Mouse (Mus musculus): ENCODE data around the gene Mafk. TPM values are rescaled to one million over a fixed set of nuclear protein-coding genes. Genes with fewer than 3 reads are reported as not detected.

The Mafk gene
- total RNA-seq, 2 experiments from 2014 or later = 37.3 to 39.7 TPM

GRCm38 (mm10) chr5:139818056-139818455 lies 26.7 kb downstream of the Mafk start:
- DNase-seq = no peak

GRCm38 (mm10) chr5:139818801-139819200 lies 27.5 kb downstream of the Mafk start:
- peak in 1 of 2 experiments; percentile 60 for DNase-seq

- no peak for DNase-seq
Observed at GRCm38 (mm10) chr5:139819538-139820181, 28.3 kb downstream of the Mafk start, which contains the start of gene Tmem184a. Gene Tmem184a, minus strand, starts transcription at chr5:139819917.

- no peak for DNase-seq
Observed at GRCm38 (mm10) chr5:139821466-139822459, 30.4 kb downstream of the Mafk start.

DNA sequence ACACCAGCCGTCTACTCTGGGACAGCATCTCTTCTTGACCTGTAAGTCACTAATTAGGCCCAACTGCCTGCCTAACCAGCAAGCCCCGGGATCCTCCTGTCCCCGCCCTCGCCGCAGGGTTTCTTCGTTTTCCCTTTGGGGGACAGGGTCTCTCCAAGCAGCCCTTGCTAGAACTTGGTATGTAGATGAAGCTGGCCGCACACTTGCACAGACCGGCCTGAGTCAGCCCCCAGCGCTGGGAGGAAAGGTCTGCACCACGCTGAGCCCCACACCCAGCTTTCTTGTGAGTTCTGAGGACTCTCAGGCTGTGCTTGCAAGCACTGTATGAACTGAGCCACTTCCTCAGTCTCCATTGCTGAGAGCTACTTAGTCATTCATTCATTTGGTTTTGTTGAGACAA lies 33.2 kb downstream of the Mafk start:
- no peak for DNase-seq

- no peak for DNase-seq
Observed at GRCm38 (mm10) chr5:139825947-139826346, 34.6 kb downstream of the Mafk start.

DNA sequence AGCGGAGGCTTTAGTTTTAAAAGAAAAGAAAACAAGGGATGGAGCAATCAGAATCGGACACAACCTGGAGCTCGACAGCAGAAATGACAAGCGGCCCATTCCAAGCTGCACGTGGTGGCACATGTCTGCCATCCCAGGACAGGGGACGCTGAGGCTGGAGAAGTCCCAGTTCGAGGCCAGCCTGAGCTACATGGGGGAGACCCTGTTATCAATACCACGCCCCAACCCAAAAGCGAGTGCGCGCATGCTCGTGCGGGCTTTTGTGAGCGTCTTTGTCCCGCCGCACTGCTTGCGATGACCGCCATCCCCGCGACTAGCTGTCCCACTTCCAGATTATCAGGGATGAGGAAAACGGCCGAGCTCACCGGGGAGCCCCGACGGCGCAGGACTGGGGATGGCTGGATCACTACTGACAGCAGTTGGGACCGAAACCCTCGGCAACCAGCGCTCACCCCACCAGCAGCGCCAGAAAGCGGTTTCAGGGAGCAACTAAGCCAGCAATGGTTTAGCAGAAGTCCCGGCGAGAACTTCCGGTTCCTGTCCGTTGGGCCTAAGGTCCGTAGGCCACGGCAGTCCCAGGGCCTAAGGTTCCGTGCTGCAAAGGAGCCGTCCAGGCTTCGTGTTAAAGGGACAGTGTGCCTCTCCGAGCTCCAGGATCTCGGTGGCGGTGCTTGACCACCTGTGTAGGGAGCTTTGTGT lies 35.2 kb downstream of the Mafk start, which contains the start of the genes Gm26938 and Psmg3:
Gm26938 (minus strand) TSS at position 51 of the 699 bp plus-strand sequence.
Psmg3 (minus strand) TSS at position 529 of the 699 bp plus-strand sequence.
- peak; percentile 89 to 98 for DNase-seq

- no peak for DNase-seq
Observed at GRCm38 (mm10) chr5:139827593-139827992, 36.3 kb downstream of the Mafk start.

DNA sequence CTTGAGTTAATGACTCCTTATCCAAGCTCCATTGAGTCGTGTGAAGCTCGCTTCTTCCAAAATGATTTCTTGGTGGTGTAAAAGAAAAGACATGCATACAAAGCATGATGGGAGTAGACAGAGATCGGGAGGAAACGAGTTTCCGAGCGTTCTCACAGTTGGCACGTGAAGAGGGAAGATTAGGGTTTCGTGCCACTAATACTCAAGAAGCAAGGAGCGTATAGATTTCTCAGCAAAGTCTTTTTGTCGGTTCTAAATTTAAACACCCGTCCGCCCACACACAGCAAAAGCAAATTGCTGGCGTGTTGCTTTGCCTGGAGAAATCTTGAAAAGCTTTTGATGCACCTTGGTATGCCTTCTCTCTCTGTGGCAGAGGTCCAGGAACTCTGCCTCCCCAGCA lies 38.1 kb downstream of the Mafk start:
- DNase-seq = no peak

GRCm38 (mm10) chr5:139830734-139831133 lies 39.4 kb downstream of the Mafk start:
- DNase-seq = peak in 1 of 2 experiments; percentile 22

- no peak for DNase-seq
Observed at GRCm38 (mm10) chr5:139832125-139832524, 40.8 kb downstream of the Mafk start.

GRCm38 (mm10) chr5:139835706-139836105 lies 44.4 kb downstream of the Mafk start:
- DNase-seq = no peak

GRCm38 (mm10) chr5:139838476-139838892 lies 47.2 kb downstream of the Mafk start:
- DNase-seq = peak; percentile 35 to 87

GRCm38 (mm10) chr5:139839142-139839541 lies 47.8 kb downstream of the Mafk start:
- DNase-seq = no peak

DNA sequence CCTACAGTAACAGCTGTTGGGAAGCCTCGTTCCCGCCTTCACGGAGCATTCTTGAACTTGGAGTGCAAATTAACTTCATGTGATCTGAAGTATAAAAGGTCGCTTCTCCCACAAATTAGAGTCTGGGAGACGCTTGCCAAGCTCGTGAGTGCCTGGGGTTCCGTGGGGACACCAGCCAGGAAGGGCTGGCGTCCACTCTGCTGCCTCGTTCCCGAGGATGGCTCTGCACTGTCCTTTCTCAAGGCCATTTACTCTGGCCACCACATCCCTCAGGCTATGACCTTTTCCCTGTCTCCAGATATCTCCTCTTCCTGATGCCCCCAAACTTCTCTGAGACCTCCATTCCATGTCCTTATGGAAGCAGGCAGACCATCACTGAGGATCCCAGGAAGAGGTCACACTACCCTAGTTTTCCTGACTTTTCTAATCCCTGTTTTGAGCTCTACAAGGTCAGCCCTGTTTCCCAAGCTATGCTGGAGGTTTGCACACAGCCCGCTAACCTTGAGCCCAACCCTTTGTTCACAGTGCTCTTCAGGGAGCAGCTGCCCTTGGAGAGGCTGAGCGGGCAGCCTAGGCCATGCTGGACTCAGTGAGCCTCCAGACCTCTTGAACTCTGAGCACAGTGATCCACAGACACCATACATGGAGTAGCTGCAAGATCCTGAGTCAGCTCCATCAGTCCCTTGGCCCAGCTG lies 58.5 kb downstream of the Mafk start:
- DNase-seq = no peak

Small RNAs within 50 kb of the gene (microRNA-seq; reads per million reads assigned to microRNA genes)
- 0 to 0.27 reads per million in 2 experiments for gene Mir7037

Other genes with a start within 250 kb of the Mafk start
- not detected for gene Uncx, start 248.0 kb upstream of the Mafk start, total RNA-seq (2021)
- 1 to 10 TPM; 1.2 to 2.1 TPM for gene Micall2, start 55.2 kb upstream of the Mafk start, total RNA-seq (2021)
- 10 to 100 TPM; 37.7 to 39.5 TPM for gene Ints1, start 15.8 kb upstream of the Mafk start, total RNA-seq (2021)
- under 1 TPM; 0.21 to 0.60 TPM for gene Tmem184a, start 28.4 kb downstream of the Mafk start, total RNA-seq (2021)
- gene Gm26938, start 34.9 kb downstream of the Mafk start, total RNA-seq (2021) = not detected
- gene Psmg3, start 35.4 kb downstream of the Mafk start, total RNA-seq (2021) = 10 to 100 TPM in 1 of 2 experiments, 1 to 10 TPM in 1; 8.1 to 10.1 TPM
- under 1 TPM in 1 of 2 experiments, not detected in 1; 0.10 TPM for gene Elfn1, start 116.4 kb downstream of the Mafk start, total RNA-seq (2021)